Mouse (Mus musculus) CD8-positive naive resting alpha-beta T cell, adult 2 months (primary cell): Measurements from ENCODE around the gene Ipo8.

ENCODE experiments used
- DNase-seq, 2 experiments: peaks; one replicate each; pipeline ENCODE4 v3.0.0; 2022; ENCODE audit warnings: low read depth in 2 of 2, low spot score in 2 of 2

Gene Ipo8

DNA sequence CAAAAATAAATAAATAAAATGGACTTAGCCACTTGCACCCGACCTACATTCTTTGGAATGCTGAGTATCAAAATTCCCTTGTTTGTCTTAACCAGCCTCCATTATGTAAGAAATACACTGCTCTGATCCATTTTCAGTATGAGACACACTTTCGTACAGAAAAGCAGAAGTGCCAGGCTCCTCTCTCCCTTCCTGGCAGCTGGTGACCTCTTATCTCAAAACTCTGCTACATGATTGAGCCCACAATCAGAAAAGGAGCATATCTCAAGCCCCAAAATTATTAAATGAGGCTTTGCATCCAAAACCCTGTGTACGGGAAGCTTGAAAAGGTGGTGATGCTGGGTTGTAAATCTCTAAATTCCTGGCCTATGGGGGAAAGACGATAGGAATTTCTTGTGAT lies 69.8 kb downstream of the Ipo8 start:
- DNase-seq = no peak

GRCm38 (mm10) chr6:148756535-148756934 lies 74.7 kb downstream of the Ipo8 start:
- no peak for DNase-seq

- no peak for DNase-seq
Measured at GRCm38 (mm10) chr6:148751400-148751799, 79.9 kb downstream of the Ipo8 start.

DNA sequence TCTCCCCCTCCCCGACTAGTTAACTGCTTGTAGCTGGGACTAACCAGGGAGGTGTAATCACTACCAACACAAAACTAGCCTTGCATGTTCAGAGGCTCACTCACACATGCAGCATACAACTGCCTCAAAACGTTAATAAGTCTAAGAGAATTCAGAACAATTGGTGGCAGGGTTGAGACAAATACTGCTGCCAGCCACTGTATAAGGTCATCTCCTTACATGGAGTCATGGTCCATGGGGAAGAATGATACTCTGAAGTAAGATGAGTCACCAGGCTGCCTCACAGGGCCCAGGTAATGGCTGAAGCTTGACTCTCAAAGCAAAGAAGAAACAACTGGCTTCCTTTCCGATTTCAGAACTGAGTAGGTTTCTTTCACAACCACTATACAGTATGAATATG lies 81.1 kb downstream of the Ipo8 start:
- DNase-seq = no peak

GRCm38 (mm10) chr6:148740521-148741226 lies 90.6 kb downstream of the Ipo8 start:
- DNase-seq = no peak

DNA sequence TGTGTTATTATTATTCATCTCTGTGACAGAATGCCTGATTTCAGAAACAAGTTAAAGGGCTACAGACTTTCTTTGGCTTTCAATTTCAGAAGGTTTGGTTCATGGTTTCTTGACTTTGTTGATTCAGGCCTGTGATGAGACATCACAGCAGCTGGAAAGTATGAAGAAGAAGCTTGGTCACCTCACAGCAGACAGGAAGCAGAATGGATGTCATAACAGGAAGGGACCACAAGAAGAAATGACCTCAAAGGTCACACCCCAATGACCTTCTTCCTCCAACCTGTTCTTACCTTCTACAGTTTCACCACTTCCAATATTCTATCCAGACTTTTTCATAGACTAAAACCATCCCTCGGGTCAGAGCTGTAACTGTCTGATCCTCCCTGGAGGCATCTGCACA lies 94.9 kb downstream of the Ipo8 start:
- DNase-seq = no peak

- no peak for DNase-seq
Measured at GRCm38 (mm10) chr6:148734012-148734411, 97.3 kb downstream of the Ipo8 start.

- no peak for DNase-seq
Measured at GRCm38 (mm10) chr6:148732920-148733319, 98.3 kb downstream of the Ipo8 start.

DNA sequence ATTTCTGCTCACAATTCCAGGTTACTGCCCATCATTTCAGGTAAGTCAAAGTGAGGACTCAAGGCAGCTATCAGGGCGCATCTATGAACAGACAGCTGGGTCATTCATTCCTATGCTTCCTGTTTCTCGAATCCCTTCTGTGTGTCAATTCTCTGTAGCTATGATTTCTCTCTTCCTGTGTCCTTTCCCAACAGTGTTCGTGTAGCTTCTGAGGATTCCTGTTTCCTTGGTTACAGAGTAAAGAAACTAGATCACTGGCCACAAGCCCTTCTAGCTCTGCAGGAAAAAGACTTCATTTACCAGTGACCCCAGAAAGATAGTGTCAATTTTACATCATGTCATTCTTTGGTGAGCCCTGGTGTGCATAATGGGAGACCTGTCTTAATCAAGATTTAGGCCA lies 102.7 kb downstream of the Ipo8 start:
- no peak for DNase-seq

DNA sequence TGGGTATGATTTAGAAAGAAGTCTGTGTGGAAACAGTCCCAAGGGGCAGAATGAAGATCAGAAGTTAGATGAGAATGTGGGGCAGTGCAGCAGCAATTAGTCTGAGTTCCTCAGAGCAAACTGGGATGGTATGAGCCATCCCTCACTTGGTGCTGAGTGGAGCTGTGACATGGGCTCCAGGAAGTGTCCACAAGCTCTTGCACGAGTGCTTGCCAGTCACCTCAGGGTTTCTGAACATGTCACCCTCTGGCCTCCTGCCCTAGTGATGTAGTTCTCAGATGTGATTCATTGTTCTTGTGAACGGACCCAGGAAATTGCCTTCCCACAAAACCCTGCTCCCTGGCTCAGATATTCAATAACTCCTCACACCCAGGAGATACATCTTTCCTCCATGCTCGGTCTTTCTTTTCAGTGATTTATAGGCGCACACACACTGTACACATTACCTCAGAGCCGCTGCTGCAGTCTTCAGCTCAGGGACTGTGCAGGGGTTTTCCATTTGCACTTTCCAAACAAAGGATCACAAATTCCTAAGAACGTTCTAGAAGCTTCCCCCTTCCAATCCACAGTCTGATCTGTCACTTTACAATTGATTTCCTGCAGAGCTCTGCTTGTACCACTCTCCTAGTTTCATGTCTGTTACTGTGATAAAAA lies 103.3 kb downstream of the Ipo8 start:
- DNase-seq = no peak

- no peak for DNase-seq
Measured at GRCm38 (mm10) chr6:148724453-148724852, 106.8 kb downstream of the Ipo8 start.
